Mouse (Mus musculus): ENCODE results near the gene Supt6.
"Not testable (repeated sequence)": the region's sequence is repeated elsewhere in the genome, so short reads cannot be mapped to it uniquely, and the experiment has no call there.

Gene Supt6

GRCm38 (mm10) chr11:78215709-78216317, 30.0 kb downstream of the Supt6 start:
- no peak for DNase-seq

- no peak for DNase-seq
These were observed 32.5 kb downstream of the Supt6 start for GRCm38 (mm10) chr11:78213086-78213817.

- no peak for DNase-seq
These were observed 34.3 kb downstream of the Supt6 start for GRCm38 (mm10) chr11:78211513-78211912.

- no peak for DNase-seq
These were observed 35.2 kb downstream of the Supt6 start for GRCm38 (mm10) chr11:78210615-78211014.

- DNase-seq: no peak
These were observed 35.9 kb downstream of the Supt6 start for GRCm38 (mm10) chr11:78209886-78210285.

- DNase-seq: no peak
These were observed 38.6 kb downstream of the Supt6 start for GRCm38 (mm10) chr11:78207190-78207589.

- DNase-seq: no peak
These were observed 40.2 kb downstream of the Supt6 start for GRCm38 (mm10) chr11:78205361-78206206.

- DNase-seq: no peak
These were observed 41.5 kb downstream of the Supt6 start for GRCm38 (mm10) chr11:78204287-78204686.

GRCm38 (mm10) chr11:78202372-78202771, 43.4 kb downstream of the Supt6 start:
- DNase-seq: no peak

- DNase-seq: no peak
These were observed 50.5 kb downstream of the Supt6 start for GRCm38 (mm10) chr11:78195101-78195863.

GRCm38 (mm10) chr11:78194411-78195100, 51.2 kb downstream of the Supt6 start:
- no peak for DNase-seq

GRCm38 (mm10) chr11:78193113-78193512, 52.7 kb downstream of the Supt6 start, which contains the start of gene Proca1:
Gene Proca1, plus strand, starts transcription at chr11:78193392.
- DNase-seq: no peak

GRCm38 (mm10) chr11:78190041-78190440, 55.7 kb downstream of the Supt6 start:
- no peak for DNase-seq

GRCm38 (mm10) chr11:78189234-78190040, 56.4 kb downstream of the Supt6 start:
- no peak for DNase-seq

- DNase-seq: no peak
These were observed 57.2 kb downstream of the Supt6 start, which contains the start of gene Rab34 for GRCm38 (mm10) chr11:78188331-78189233. Gene Rab34, plus strand, starts transcription at chr11:78188430.

- not testable (repeated sequence) for DNase-seq
These were observed 61.1 kb downstream of the Supt6 start for GRCm38 (mm10) chr11:78184702-78185101.

GRCm38 (mm10) chr11:78183884-78184514, 61.8 kb downstream of the Supt6 start:
- no peak for DNase-seq

- DNase-seq: peak; percentile 82
These were observed 62.6 kb downstream of the Supt6 start, which contains the start of gene Rpl23a for GRCm38 (mm10) chr11:78182961-78183844. Gene Rpl23a, minus strand, starts transcription at chr11:78183584.

Data from cerebellum, adult 11 months (tissue).